Mouse (Mus musculus): Measurements from ENCODE around the gene Gadl1. TPM values are rescaled to one million over a fixed set of nuclear protein-coding genes. Genes with fewer than 3 reads are reported as not detected.

Gadl1 gene
- polyA plus RNA-seq (2016; fragmentation: Nextera tagmentation; extraction: Ambion mirVana), result 0.16 and 0.54 TPM in 2 replicates

GRCm38 (mm10) chr9:115909155-115909554 lies at the start of gene Gadl1:
Gene Gadl1, plus strand, starts transcription at chr9:115909455.
- H3K4me3 ChIP-seq, result peak within 1 kb of the TSS; percentile 11; the same call in 1 of the 2 replicates

GRCm38 (mm10) chr9:115862802-115863201 lies 46.5 kb upstream of the Gadl1 start:
- WGBS, result 76% methylated on average over 5 of the region's 5 CpGs
- no peak overlapping the region for H3K27ac ChIP-seq (replicated peaks)
- no peak overlapping the region for H3K4me3 ChIP-seq
- DNase-seq (ENCODE audit: low spot score), result no peak
- H3K9me3 ChIP-seq (replicated peaks), result no peaks in the 10 kb centered on the region
- H3K36me3 ChIP-seq, result no peaks in the 10 kb centered on the region
- no peaks in the 10 kb centered on the region for H3K4me1 ChIP-seq
- no peaks in the 10 kb centered on the region for H3K27me3 ChIP-seq (ENCODE audit: low read depth, poor library complexity, severe bottlenecking)

More at GRCm38 (mm10) chr9:115909155-115909554, at the start of gene Gadl1:
- WGBS, result 78% methylated on average over 9 of the region's 9 CpGs
- no peak for DNase-seq (ENCODE audit: low spot score)
- Histone ChIP-seq H3K4me1 (peaks cover 7% of the 10 kb centered on the region), H3K27me3 (ENCODE audit: low read depth, poor library complexity, severe bottlenecking) (peaks cover 5% of the 10 kb centered on the region; the same call in 1 of the 2 replicates), H3K27ac (replicated peaks) (0 out of 2 replicates have a peak within 1 kb of the TSS, but pooled peaks have one; percentile 9), H3K36me3 (no peaks in the 10 kb centered on the region), H3K9me3 (replicated peaks) (no peaks in the 10 kb centered on the region)

DNA sequence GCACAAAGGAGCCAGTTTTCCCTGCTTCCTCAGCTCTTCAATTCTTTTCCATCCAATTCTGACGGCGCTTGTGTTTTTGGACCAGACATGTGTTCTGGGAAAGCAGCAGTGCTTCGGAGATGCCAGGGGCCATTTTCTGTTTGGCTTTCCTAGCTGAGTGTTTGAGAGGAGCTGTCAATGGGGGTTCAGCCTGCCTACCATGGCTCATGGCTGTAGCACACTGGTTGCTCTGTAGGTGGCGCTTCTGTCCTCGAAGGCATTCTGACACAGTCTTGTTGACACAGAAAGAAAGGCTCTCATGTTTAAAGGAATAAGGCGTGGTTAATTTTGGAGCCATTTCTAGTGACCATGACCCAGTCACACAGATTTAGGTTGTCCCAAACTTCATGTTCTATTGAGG lies 45.9 kb upstream of the Gadl1 start:
- no peak overlapping the region for H3K27ac ChIP-seq (replicated peaks)
- no peaks in the 10 kb centered on the region for H3K9me3 ChIP-seq (replicated peaks)
- WGBS, result 73% methylated on average over 6 of the region's 6 CpGs
- no peaks in the 10 kb centered on the region for H3K36me3 ChIP-seq
- H3K4me3 ChIP-seq, result no peak overlapping the region
- no peak for DNase-seq (ENCODE audit: low spot score)
- H3K4me1 ChIP-seq, result no peaks in the 10 kb centered on the region
- no peaks in the 10 kb centered on the region for H3K27me3 ChIP-seq (ENCODE audit: low read depth, poor library complexity, severe bottlenecking)

DNA sequence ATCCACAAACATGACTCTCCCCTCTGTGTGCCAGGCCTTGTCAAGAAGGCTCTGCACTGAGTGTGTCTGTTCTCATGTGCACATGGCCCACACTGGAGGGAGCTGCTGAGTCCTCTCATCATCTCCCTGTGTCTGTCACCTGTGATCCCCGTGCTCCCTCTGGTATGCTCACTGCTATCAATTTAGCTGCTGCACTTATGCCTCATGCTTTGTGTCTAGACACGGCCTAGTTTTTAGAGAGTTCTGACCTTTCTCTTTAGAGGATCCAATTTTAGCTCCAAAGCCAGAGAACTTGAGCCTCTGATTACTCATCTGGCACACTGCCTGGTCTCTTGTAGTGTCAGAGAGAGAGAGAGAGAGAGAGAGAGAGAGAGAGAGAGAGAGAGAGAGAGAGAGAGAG lies 42.0 kb upstream of the Gadl1 start:
- WGBS, result 70% methylated on average over 2 of the region's 2 CpGs
- Histone ChIP-seq H3K36me3 (no peaks in the 10 kb centered on the region), H3K9me3 (replicated peaks) (no peaks in the 10 kb centered on the region), H3K4me1 (no peaks in the 10 kb centered on the region), H3K27me3 (ENCODE audit: low read depth, poor library complexity, severe bottlenecking) (no peaks in the 10 kb centered on the region), H3K4me3 (no peak overlapping the region), H3K27ac (replicated peaks) (no peak overlapping the region)
- DNase-seq (ENCODE audit: low spot score), result no peak

DNA sequence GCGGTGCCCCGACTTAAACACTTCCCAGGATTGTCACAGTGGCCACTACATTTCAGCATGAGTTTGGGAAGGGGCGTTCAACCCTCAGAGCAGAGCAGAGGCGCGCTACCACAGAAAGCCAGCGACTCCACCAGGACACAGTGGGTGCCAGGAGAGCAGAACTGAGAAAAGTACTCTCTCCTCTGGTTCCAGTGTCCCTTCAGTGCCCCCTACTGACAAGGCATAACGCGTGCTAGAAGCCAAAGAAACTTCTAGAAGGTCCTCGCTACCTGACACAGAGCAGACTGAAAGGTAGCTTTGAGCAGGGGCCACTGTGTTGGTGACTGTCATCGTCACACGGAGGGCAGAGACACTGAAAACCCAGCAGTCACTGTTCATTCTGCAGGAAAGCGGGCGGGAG lies 39.1 kb upstream of the Gadl1 start:
- no peaks in the 10 kb centered on the region for H3K27me3 ChIP-seq (ENCODE audit: low read depth, poor library complexity, severe bottlenecking)
- no peak overlapping the region for H3K27ac ChIP-seq (replicated peaks)
- H3K4me1 ChIP-seq, result no peaks in the 10 kb centered on the region
- H3K4me3 ChIP-seq, result no peak overlapping the region
- WGBS, result 89% methylated on average over 13 of the region's 13 CpGs
- H3K36me3 ChIP-seq, result no peaks in the 10 kb centered on the region
- DNase-seq (ENCODE audit: low spot score), result no peak
- H3K9me3 ChIP-seq (replicated peaks), result peaks cover 6% of the 10 kb centered on the region; the same call in 1 of the 2 replicates

- H3K4me1 ChIP-seq, result no peaks in the 10 kb centered on the region
- DNase-seq (ENCODE audit: low spot score), result no peak
- H3K27ac ChIP-seq (replicated peaks), result no peak overlapping the region
- no peaks in the 10 kb centered on the region for H3K36me3 ChIP-seq
- H3K4me3 ChIP-seq, result no peak overlapping the region
- H3K9me3 ChIP-seq (replicated peaks), result peaks cover 6% of the 10 kb centered on the region; the same call in 1 of the 2 replicates
- H3K27me3 ChIP-seq (ENCODE audit: low read depth, poor library complexity, severe bottlenecking), result no peaks in the 10 kb centered on the region
- WGBS, result 89% methylated on average over 5 of the region's 5 CpGs
Observed at GRCm38 (mm10) chr9:115870640-115871039, 38.6 kb upstream of the Gadl1 start.

DNA sequence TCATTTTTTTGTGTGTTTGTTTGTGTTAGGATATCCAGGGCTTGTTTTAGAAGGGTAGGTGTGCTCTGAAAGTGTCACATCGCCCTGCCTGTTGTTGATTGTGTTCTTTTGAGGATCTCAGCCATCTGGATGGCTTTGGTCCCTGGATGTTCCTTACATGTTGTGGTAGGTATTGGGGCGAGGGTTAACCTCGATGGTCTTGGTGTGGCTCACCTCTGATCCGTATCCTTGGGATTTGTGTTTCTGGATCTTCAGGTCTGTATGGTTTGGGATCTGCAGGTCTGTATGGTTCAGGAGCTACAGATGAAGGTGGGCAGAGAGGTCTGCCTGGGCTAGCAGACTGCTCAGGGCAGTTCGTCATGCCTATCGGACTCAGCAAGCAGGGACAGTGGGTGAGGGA lies 28.8 kb upstream of the Gadl1 start:
- Histone ChIP-seq H3K4me1 (no peaks in the 10 kb centered on the region), H3K9me3 (replicated peaks) (no peaks in the 10 kb centered on the region), H3K4me3 (no peak overlapping the region), H3K27me3 (ENCODE audit: low read depth, poor library complexity, severe bottlenecking) (no peaks in the 10 kb centered on the region), H3K36me3 (no peaks in the 10 kb centered on the region), H3K27ac (replicated peaks) (no peak overlapping the region)
- no peak for DNase-seq (ENCODE audit: low spot score)
- 90% methylated on average over 6 of the region's 6 CpGs for WGBS

- 80% methylated on average over 3 of the region's 3 CpGs for WGBS
- no peaks in the 10 kb centered on the region for H3K36me3 ChIP-seq
- H3K27ac ChIP-seq (replicated peaks), result no peak overlapping the region
- H3K27me3 ChIP-seq (ENCODE audit: low read depth, poor library complexity, severe bottlenecking), result no peaks in the 10 kb centered on the region
- H3K4me1 ChIP-seq, result no peaks in the 10 kb centered on the region
- no peak for DNase-seq (ENCODE audit: low spot score)
- H3K4me3 ChIP-seq, result no peak overlapping the region
- H3K9me3 ChIP-seq (replicated peaks), result no peaks in the 10 kb centered on the region
Observed at GRCm38 (mm10) chr9:115881137-115881536, 28.1 kb upstream of the Gadl1 start.

DNA sequence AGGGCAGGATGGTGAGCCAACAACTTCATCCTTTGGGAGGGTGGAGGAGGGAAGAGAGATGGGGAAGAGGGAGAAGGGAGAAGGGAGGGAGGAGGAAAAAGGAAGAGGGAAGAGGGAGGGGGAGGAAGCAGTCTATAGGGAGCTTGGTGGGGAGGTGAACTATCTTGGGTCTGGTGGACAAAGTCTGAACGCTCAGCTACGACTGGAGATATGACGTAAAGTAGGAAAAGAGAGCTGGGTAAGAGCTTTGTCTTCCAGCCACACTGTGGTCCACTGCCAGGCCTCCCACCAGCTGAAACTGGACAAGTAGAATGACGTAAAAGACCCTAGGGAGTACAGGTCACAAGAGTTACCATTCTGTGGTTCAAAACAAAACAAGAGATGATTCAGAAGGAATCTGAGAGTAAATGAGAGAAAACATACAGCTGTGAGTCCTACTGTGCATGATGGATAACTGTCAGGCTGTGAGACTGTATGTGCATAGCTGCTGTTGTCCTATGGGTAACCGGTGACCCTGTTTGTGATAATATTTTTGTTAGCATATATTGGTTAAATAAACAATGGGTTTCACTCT lies 26.5 kb upstream of the Gadl1 start:
- peaks cover 4% of the 10 kb centered on the region; the same call in 1 of the 2 replicates for H3K9me3 ChIP-seq (replicated peaks)
- 89% methylated on average over 5 of the region's 5 CpGs for WGBS
- H3K4me3 ChIP-seq, result no peak overlapping the region
- H3K27me3 ChIP-seq (ENCODE audit: low read depth, poor library complexity, severe bottlenecking), result no peaks in the 10 kb centered on the region
- no peaks in the 10 kb centered on the region for H3K36me3 ChIP-seq
- DNase-seq (ENCODE audit: low spot score), result no peak
- no peaks in the 10 kb centered on the region for H3K4me1 ChIP-seq
- no peak overlapping the region for H3K27ac ChIP-seq (replicated peaks)

DNA sequence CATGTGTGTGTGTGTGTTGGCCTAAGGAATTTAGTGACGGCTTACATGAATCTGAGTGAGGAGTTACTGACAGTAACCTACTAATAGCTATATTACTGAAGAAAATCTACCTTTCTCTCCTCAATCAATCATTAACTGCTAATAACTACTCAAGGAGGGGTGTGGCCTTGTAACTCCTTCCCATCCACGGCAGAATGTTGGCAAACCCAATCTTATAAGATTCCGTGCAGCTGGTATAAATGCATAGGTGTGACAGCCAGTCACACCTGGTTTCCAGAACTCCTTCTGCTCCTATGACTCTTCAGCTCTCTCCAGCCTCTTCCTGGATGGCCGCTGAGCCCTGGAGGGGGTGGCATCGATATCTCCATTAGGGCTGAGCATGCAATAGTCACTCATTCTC lies 25.8 kb upstream of the Gadl1 start:
- DNase-seq (ENCODE audit: low spot score), result no peak
- no peak overlapping the region for H3K27ac ChIP-seq (replicated peaks)
- no peaks in the 10 kb centered on the region for H3K27me3 ChIP-seq (ENCODE audit: low read depth, poor library complexity, severe bottlenecking)
- 93% methylated on average over 5 of the region's 5 CpGs for WGBS
- no peaks in the 10 kb centered on the region for H3K36me3 ChIP-seq
- no peaks in the 10 kb centered on the region for H3K4me1 ChIP-seq
- H3K9me3 ChIP-seq (replicated peaks), result peaks cover 4% of the 10 kb centered on the region; the same call in 1 of the 2 replicates
- H3K4me3 ChIP-seq, result no peak overlapping the region

- Histone ChIP-seq H3K4me1 (no peaks in the 10 kb centered on the region), H3K9me3 (replicated peaks) (peaks cover 4% of the 10 kb centered on the region; the same call in 1 of the 2 replicates), H3K4me3 (no peak overlapping the region), H3K36me3 (no peaks in the 10 kb centered on the region), H3K27me3 (ENCODE audit: low read depth, poor library complexity, severe bottlenecking) (no peaks in the 10 kb centered on the region), H3K27ac (replicated peaks) (no peak overlapping the region)
- DNase-seq (ENCODE audit: low spot score), result no peak
- 92% methylated on average over 5 of the region's 5 CpGs for WGBS
Observed at GRCm38 (mm10) chr9:115887571-115887970, 21.7 kb upstream of the Gadl1 start.

- WGBS, result 75% methylated on average over 4 of the region's 4 CpGs
- DNase-seq (ENCODE audit: low spot score), result no peak
- H3K4me3 ChIP-seq, result no peak overlapping the region
- H3K4me1 ChIP-seq, result peaks cover 4% of the 10 kb centered on the region; the same call in 1 of the 2 replicates
- H3K9me3 ChIP-seq (replicated peaks), result no peaks in the 10 kb centered on the region
- H3K36me3 ChIP-seq, result no peaks in the 10 kb centered on the region
- H3K27me3 ChIP-seq (ENCODE audit: low read depth, poor library complexity, severe bottlenecking), result no peaks in the 10 kb centered on the region
- H3K27ac ChIP-seq (replicated peaks), result no peak overlapping the region
Observed at GRCm38 (mm10) chr9:115893131-115893530, 16.1 kb upstream of the Gadl1 start.

DNA sequence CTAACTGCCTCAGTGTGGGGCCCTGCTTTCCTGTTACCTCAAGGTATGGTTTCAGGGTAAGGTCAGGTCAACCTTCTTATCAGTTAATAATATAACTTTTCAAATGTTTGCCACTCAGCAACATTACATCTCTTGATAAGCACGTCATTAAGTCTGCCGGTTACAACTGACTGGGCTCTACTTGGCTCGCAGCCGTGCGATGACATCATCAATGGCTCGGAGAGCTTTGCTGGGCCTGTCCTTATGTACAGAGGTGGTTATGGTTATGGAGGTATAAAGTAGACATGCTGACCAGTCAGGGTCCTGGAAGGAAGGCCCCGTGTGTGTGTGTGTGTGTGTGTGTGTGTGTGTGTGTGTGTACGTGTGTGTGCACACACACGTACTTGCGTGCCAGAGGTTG lies 15.3 kb upstream of the Gadl1 start:
- DNase-seq (ENCODE audit: low spot score), result no peak
- no peak overlapping the region for H3K27ac ChIP-seq (replicated peaks)
- H3K9me3 ChIP-seq (replicated peaks), result no peaks in the 10 kb centered on the region
- H3K36me3 ChIP-seq, result no peaks in the 10 kb centered on the region
- 95% methylated on average over 10 of the region's 10 CpGs for WGBS
- no peaks in the 10 kb centered on the region for H3K27me3 ChIP-seq (ENCODE audit: low read depth, poor library complexity, severe bottlenecking)
- H3K4me3 ChIP-seq, result no peak overlapping the region
- H3K4me1 ChIP-seq, result peaks cover 4% of the 10 kb centered on the region; the same call in 1 of the 2 replicates

Data from midbrain, embryonic 10.5 days (tissue).